Mouse (Mus musculus): ENCODE data around the gene Tmpo.

DNA sequence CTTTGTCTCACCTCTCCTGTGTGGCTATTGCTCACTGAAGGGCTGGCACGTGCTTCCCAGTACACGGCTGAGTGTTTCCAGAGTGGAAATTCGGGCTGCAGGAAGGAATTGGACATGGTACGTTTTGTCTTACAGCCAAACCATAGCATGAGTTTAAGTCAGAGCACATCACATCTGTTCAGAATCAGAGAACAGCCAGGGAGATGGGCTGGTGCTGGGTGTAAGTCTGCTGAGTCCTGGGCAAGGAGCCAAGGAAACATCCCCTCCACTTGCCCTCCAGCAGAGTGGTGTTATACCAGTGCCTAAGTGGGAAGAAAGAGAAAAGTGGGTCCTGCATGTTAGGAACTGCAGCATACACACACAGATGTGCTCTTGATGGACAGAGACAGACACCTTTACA lies 45.9 kb upstream of the Tmpo start:
- TF ChIP-seq CTCF (IDR thresholded peaks at IDR 0.05) (no peak), EP300 (IDR thresholded peaks at IDR 0.05) (no peak)

Data from lung, postnatal 0 days (tissue).